Mouse (Mus musculus) ES-E14 (cell line): ENCODE measurements around the gene Oard1.

Source experiments
- CHD2 ChIP-seq: IDR thresholded peaks from 2 replicates; pipeline ENCODE4 v1.6.1; 2014; ENCODE audit warnings: mild to moderate bottlenecking, low read depth, low read length, inconsistent platforms
- HCFC1 ChIP-seq: IDR thresholded peaks from 2 replicates; pipeline ENCODE4 v1.6.1; 2012; ENCODE audit warnings: low read length, inconsistent platforms, borderline replicate concordance; ENCODE audit not compliant: insufficient read depth
- MAFK ChIP-seq: IDR thresholded peaks from 2 replicates; pipeline ENCODE4 v1.6.1; 2014; ENCODE audit warnings: mild to moderate bottlenecking, low read depth, low read length, inconsistent platforms; ENCODE audit not compliant: insufficient read depth
- ZC3H11A ChIP-seq: IDR thresholded peaks from 2 replicates; pipeline ENCODE4 v1.6.1; 2012; ENCODE audit warnings: low read depth, mild to moderate bottlenecking, inconsistent platforms, low read length, borderline replicate concordance
- ZNF384 ChIP-seq: IDR thresholded peaks from 2 replicates; pipeline ENCODE4 v1.6.1; 2012; ENCODE audit warnings: low read depth, low read length, inconsistent platforms

DNA sequence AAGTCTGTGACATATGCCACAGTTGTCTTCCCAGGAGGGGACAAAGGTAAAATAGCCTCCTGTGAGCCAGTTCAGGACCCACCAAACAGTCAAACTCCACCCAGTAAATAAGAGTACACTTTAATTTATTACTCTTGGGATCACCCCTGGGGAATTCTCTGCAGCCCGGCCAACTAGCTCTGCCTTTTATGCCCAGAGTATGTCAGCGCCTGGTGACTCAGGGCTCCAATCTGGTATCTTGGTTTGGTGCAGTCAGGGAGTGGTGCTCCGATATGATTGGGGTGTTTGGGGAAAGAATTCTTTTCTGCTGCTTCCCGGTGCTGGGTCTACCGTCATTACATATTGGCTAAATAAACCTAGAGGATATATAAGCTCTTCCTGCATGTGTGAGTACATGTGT is 43.0 kb upstream of the Oard1 start:
- TF ChIP-seq ZC3H11A (no peak), HCFC1 (no peak), CHD2 (no peak), MAFK (no peak), ZNF384 (no peak)
